Mouse (Mus musculus) megakaryocyte, embryonic 14.5 days (primary cell): ENCODE measurements at regions not wholly inside any gene's neighbourhood (a gene's known extent, or its start where the extent isn't known, plus 50 kb on each side); places are given as distances from the start of the nearest gene placed in this dataset.

Experiments
- FLI1 ChIP-seq: IDR thresholded peaks from 2 replicates; pipeline ENCODE4 v1.6.1; 2012; ENCODE audit warnings: low read length, inconsistent platforms, mixed read lengths
- GATA1 ChIP-seq: IDR thresholded peaks from 3 replicates; pipeline ENCODE4 v1.6.1; 2012; ENCODE audit warnings: mixed read lengths, low read length, inconsistent platforms, borderline replicate concordance

GRCm38 (mm10) chr16:30009521-30010186 lies 54.5 kb upstream of the Hes1 start:
- TF ChIP-seq GATA1 (no peak), FLI1 (no peak)
